Mouse (Mus musculus) lung, embryonic 15.5 days (tissue): ENCODE data around the gene Agpat1. TPM values are rescaled to one million over a fixed set of nuclear protein-coding genes. Genes with fewer than 3 reads are reported as not detected.

ENCODE experiments used
- ATAC-seq: fragments of 200-750 bp; cut with Nextera tagmentation; 2 replicates; pipeline ENCODE4 v1.8.0; 2017; ENCODE audit warnings: moderate number of reproducible peaks, borderline replicate concordance; ENCODE audit not compliant: low FRiP score, low TSS enrichment; ENCODE audit errors: extremely low read depth
- H3K27ac ChIP-seq: fragments of 300-500 bp; sonication (generic); 2 replicates; pipeline ENCODE4 v1.5.1; 2015; ENCODE audit warnings: moderate library complexity, mild to moderate bottlenecking, inconsistent platforms
- H3K27me3 ChIP-seq: fragments of 300-500 bp; sonication (generic); 2 replicates; pipeline ENCODE4 v1.6.1; 2015; ENCODE audit warnings: inconsistent platforms
- H3K36me3 ChIP-seq: fragments of 300-500 bp; sonication (generic); 2 replicates; pipeline ENCODE4 v1.6.1; 2015; ENCODE audit warnings: inconsistent platforms
- H3K4me1 ChIP-seq: fragments of 300-500 bp; sonication (generic); 2 replicates; pipeline ENCODE4 v1.6.1; 2015; ENCODE audit warnings: inconsistent platforms
- H3K4me2 ChIP-seq: fragments of 300-500 bp; sonication (generic); 2 replicates; pipeline ENCODE4 v1.6.1; 2015; ENCODE audit warnings: inconsistent platforms, mild to moderate bottlenecking, moderate library complexity
- H3K4me3 ChIP-seq: fragments of 300-500 bp; sonication (generic); 2 replicates; pipeline ENCODE4 v1.5.1; 2015; ENCODE audit warnings: mild to moderate bottlenecking, inconsistent platforms
- H3K9ac ChIP-seq: fragments of 300-500 bp; sonication (generic); 2 replicates; pipeline ENCODE4 v1.6.1; 2015; ENCODE audit warnings: inconsistent platforms
- H3K9me3 ChIP-seq: fragments of 300-500 bp; sonication (generic); 2 replicates; pipeline ENCODE4 v1.6.1; 2016; ENCODE audit warnings: inconsistent platforms
- WGBS: fragments of 180-500 bp; shearing (Covaris S2); methylation state at CpG from one replicate; pipeline ENCODE4 v1.1.7; 2015; 5-methylcytosine and 5-hydroxymethylcytosine counted together
- polyA plus RNA-seq: library from polyadenylated mRNA; unstranded; fragments of >200 nt; fragmentation: Nextera tagmentation; extraction: Ambion mirVana; gene quantifications from 2 replicates; pipeline ENCODE4 v1.2.1, GENCODE M21; 2015

Agpat1 gene
- polyA plus RNA-seq, 1 experiment from 2014 or later = 51.9 TPM

DNA sequence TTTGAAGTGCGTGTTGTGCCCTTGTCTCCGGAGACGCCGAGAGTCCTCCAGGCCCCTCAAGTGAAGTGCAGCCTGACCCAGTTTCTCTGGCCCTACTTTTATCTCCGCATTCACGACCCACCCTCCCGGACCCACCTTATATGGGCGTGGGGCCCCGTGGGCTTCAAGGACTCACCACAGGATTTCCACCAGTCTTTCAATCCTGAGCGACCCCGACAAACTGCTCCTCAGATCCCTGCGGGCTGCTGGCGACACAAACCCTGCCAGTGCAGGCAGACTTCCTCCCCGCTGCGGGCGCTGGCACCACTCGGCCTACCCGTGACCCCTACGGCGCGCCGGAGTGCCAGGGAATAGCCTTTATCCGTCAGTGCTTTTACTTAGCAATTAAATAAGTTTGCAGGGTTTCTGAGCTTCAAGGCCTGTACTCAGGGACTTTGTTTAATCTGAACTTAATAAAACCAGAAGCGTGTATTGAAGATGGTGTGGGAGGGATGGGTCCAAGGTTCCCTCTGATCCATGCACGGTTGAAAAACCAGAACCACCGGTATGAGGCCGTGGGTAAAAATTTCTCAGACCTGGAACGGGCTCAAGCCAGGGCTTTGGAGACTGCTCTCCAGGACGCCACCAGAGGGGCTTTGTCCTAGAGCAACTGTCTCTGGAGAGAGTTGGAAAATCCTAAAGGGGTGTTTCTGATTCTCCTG is 24.0 kb downstream of the Agpat1 start, which contains the start of gene Ppt2:
Gene Ppt2, minus strand, starts transcription at position 568 of the 701 bp plus-strand sequence.
- H3K4me2 ChIP-seq = peak within 1 kb of the TSS; percentile 82
- H3K4me1 ChIP-seq = peaks cover 49% of the 10 kb centered on the region
- H3K4me3 ChIP-seq = peak within 1 kb of the TSS; percentile 69
- no peaks in the 10 kb centered on the region for H3K9me3 ChIP-seq
- peaks cover 45% of the 10 kb centered on the region for H3K27me3 ChIP-seq
- peaks cover 1% of the 10 kb centered on the region; the same call in 1 of the 2 replicates for H3K36me3 ChIP-seq
- H3K27ac ChIP-seq = peak within 1 kb of the TSS; percentile 90
- ATAC-seq = no peak; the same call in 1 of the 2 replicates
- H3K9ac ChIP-seq = peak within 1 kb of the TSS; percentile 52
- 3% methylated on average over 29 of the region's 29 CpGs for WGBS

DNA sequence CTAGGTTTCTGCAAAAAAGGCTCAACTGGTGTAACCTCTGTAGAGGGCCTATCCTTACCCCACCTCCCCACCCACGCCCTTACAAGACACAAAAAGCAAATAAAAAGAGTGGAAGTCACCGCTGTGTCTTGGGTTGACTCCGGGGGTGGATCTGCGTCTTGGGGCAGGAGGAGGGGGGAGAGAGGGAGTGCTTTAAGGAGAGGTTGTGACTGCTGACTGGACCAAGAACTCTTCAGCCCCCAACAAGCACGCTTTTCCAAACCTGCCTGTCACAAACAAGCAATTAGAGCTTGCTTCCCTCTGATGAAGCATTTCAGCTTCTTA is 24.5 kb downstream of the Agpat1 start:
- peaks cover 49% of the 10 kb centered on the region for H3K4me1 ChIP-seq
- WGBS = 25% methylated on average over 5 of the region's 5 CpGs
- H3K4me2 ChIP-seq = peak overlapping the region; percentile 82
- H3K4me3 ChIP-seq = peak overlapping the region; percentile 69; the same call in 1 of the 2 replicates
- no peak overlapping the region for H3K9ac ChIP-seq
- ATAC-seq = no peak
- H3K27ac ChIP-seq = no peak overlapping the region
- H3K27me3 ChIP-seq = peaks cover 50% of the 10 kb centered on the region
- H3K9me3 ChIP-seq = no peaks in the 10 kb centered on the region
- H3K36me3 ChIP-seq = no peaks in the 10 kb centered on the region

- H3K27me3 ChIP-seq = peaks cover 57% of the 10 kb centered on the region
- no peak for ATAC-seq
- no peak within 1 kb of the TSS for H3K9ac ChIP-seq
- no peaks in the 10 kb centered on the region for H3K9me3 ChIP-seq
- H3K36me3 ChIP-seq = no peaks in the 10 kb centered on the region
- no peak within 1 kb of the TSS for H3K27ac ChIP-seq
- H3K4me3 ChIP-seq = peak within 1 kb of the TSS; percentile 69
- peak within 1 kb of the TSS; percentile 82 for H3K4me2 ChIP-seq
- 0% methylated on average over 16 of the region's 16 CpGs for WGBS
- peaks cover 49% of the 10 kb centered on the region for H3K4me1 ChIP-seq
These were observed 25.2 kb downstream of the Agpat1 start, which contains the start of gene Prrt1 for GRCm38 (mm10) chr17:34629221-34629751. Prrt1 (plus strand) TSS chr17:34629533.

DNA sequence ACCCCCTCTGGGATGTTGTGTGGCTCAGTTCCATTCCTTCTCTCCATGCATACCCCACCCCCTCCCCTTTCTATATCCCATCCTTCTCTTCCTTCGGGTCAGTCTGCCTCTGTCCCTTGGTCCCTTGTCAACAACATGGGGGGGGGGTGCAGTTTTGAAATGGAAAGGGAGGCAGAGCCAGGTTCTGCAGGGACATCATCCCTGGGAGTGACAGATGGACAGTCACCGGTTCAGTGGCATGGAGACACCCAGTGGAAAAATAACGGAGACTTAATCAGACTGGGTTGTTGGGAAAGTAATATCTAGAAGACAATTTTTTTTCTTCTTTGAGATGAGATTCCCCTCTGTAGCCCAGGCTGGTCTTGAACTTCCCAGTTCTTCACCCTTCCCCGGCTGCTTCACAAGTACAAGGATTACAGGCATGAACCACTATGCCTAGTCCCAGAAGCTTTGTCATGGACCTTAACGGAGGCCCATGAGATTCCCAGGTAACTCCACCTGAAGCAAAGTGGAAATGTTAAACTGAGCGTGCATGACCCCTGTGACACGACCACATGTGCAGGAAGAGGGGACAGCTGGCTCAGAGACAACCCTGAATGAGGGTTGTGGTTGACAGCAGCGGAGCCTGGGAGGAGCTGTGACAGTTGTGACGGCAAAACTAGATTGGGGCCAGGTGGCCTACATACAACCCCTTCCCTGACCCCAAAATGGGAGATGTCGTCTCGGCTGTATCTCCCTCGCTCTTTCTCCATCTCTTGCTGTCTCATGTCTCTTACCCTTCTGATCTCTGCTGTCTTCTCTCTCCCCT is 25.9 kb downstream of the Agpat1 start:
- H3K27ac ChIP-seq = no peak overlapping the region
- ATAC-seq = no peak
- H3K36me3 ChIP-seq = no peaks in the 10 kb centered on the region
- H3K4me1 ChIP-seq = peaks cover 49% of the 10 kb centered on the region
- H3K4me3 ChIP-seq = 0 out of 2 replicates have a peak overlapping the region, but pooled peaks have one; percentile 15
- 18% methylated on average over 12 of the region's 12 CpGs for WGBS
- peak overlapping the region; percentile 82 for H3K4me2 ChIP-seq
- peaks cover 60% of the 10 kb centered on the region for H3K27me3 ChIP-seq
- no peaks in the 10 kb centered on the region for H3K9me3 ChIP-seq
- H3K9ac ChIP-seq = no peak overlapping the region

DNA sequence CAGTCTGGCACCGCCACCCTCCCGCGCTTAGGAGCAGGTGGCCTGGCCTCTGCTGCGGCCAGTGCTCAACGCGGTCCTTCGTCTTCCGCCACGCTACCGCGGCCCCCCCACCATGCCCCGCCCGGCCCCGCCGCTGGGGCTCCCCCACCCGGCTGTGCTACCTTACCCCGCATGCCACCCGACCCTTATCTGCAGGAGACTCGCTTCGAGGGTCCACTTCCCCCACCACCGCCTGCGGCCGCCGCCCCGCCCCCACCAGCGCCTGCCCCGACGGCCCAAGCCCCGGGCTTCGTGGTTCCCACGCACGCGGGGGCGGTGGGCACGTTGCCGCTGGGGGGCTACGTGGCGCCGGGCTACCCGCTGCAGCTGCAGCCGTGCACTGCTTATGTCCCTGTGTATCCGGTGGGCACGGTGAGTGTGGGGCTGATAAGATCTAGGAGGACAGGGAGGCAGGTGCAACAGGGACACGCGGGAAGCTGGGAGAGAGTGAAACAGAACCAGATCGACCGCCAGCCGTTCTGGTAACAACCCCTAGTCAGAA is 26.8 kb downstream of the Agpat1 start:
- WGBS = 3% methylated on average over 47 of the region's 48 CpGs
- H3K4me3 ChIP-seq = peak overlapping the region; percentile 15; the same call in 1 of the 2 replicates
- peaks cover 69% of the 10 kb centered on the region for H3K27me3 ChIP-seq
- H3K27ac ChIP-seq = no peak overlapping the region
- no peaks in the 10 kb centered on the region for H3K9me3 ChIP-seq
- peak overlapping the region; percentile 45 for H3K4me2 ChIP-seq
- no peak for ATAC-seq
- peaks cover 49% of the 10 kb centered on the region for H3K4me1 ChIP-seq
- no peaks in the 10 kb centered on the region for H3K36me3 ChIP-seq
- H3K9ac ChIP-seq = no peak overlapping the region

GRCm38 (mm10) chr17:34631647-34632046 is 27.6 kb downstream of the Agpat1 start:
- peaks cover 42% of the 10 kb centered on the region for H3K4me1 ChIP-seq
- H3K27me3 ChIP-seq = peaks cover 76% of the 10 kb centered on the region
- no peak overlapping the region for H3K27ac ChIP-seq
- H3K9me3 ChIP-seq = no peaks in the 10 kb centered on the region
- peak overlapping the region; percentile 18; the same call in 1 of the 2 replicates for H3K9ac ChIP-seq
- 3% methylated on average over 12 of the region's 12 CpGs for WGBS
- H3K36me3 ChIP-seq = no peaks in the 10 kb centered on the region
- H3K4me3 ChIP-seq = peak overlapping the region; percentile 36
- ATAC-seq = no peak
- H3K4me2 ChIP-seq = peak overlapping the region; percentile 64

DNA sequence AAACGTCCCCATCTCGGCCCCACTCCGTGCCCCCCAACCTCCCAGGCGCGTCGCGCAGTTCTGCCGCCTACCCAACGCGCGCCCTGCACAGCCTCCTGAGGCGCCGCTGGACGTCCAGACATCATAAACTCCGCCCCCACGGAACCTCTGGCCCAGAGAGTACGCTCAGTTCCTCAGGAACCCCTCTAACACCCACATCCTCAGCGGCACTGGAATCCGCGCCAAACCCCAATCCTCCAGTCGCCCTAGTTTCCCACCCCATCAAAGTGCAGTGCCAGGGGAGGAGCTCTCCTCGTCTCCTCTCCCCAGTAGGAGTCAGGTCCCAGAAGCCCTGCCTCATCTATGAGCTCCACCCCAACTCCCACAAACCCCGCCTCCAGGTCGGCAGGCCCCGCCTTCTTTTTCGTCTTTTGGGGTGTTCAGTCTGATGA is 28.2 kb downstream of the Agpat1 start:
- ATAC-seq = peak; percentile 61
- Histone ChIP-seq H3K27me3 (peaks cover 82% of the 10 kb centered on the region), H3K4me1 (peaks cover 42% of the 10 kb centered on the region), H3K4me2 (peak overlapping the region; percentile 64), H3K27ac (no peak overlapping the region), H3K4me3 (peak overlapping the region; percentile 36), H3K9ac (peak overlapping the region; percentile 18; the same call in 1 of the 2 replicates), H3K9me3 (no peaks in the 10 kb centered on the region), H3K36me3 (no peaks in the 10 kb centered on the region)
- WGBS = under 1% methylated on average over 26 of the region's 26 CpGs

DNA sequence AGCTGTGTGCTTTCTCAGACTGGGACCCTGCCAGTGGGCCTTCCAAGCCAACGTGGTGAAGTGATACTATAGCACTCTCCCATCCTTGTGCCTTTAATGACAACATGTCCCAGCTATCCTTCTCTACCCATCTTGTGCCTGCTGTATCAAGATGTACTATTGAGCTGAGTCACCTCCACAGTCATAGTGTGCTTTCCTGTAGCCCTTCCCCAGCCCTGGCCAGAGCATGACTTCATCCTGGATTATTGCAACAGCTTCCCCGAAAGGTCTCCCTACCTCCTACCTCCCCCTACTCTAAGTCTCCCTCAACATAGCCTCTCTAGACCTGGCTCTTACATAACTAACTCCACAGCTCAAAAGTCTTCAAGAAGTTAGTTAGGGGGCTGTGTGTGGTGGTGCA is 31.6 kb downstream of the Agpat1 start:
- Histone ChIP-seq H3K27me3 (peaks cover 71% of the 10 kb centered on the region), H3K9me3 (no peaks in the 10 kb centered on the region), H3K4me3 (no peak overlapping the region), H3K4me2 (no peak overlapping the region), H3K9ac (no peak overlapping the region), H3K36me3 (no peaks in the 10 kb centered on the region), H3K4me1 (peaks cover 22% of the 10 kb centered on the region), H3K27ac (no peak overlapping the region)
- 64% methylated on average over 2 of the region's 2 CpGs for WGBS
- ATAC-seq = no peak

- H3K27ac ChIP-seq = no peak overlapping the region
- no peak overlapping the region for H3K9ac ChIP-seq
- no peak for ATAC-seq
- no peak overlapping the region for H3K4me3 ChIP-seq
- no peaks in the 10 kb centered on the region for H3K9me3 ChIP-seq
- H3K36me3 ChIP-seq = no peaks in the 10 kb centered on the region
- peaks cover 53% of the 10 kb centered on the region for H3K27me3 ChIP-seq
- H3K4me2 ChIP-seq = no peak overlapping the region
- peaks cover 11% of the 10 kb centered on the region for H3K4me1 ChIP-seq
- WGBS = 56% methylated on average over 3 of the region's 3 CpGs
These were observed 33.4 kb downstream of the Agpat1 start for GRCm38 (mm10) chr17:34637459-34637858.

GRCm38 (mm10) chr17:34639461-34640255 is 35.6 kb downstream of the Agpat1 start:
- Histone ChIP-seq H3K4me3 (no peak overlapping the region), H3K27ac (no peak overlapping the region)
- no peak for ATAC-seq

More at GRCm38 (mm10) chr17:34639461-34640255, 35.6 kb downstream of the Agpat1 start:
- H3K9ac ChIP-seq = no peak overlapping the region
- 82% methylated on average over 7 of the region's 7 CpGs for WGBS
- no peaks in the 10 kb centered on the region for H3K36me3 ChIP-seq
- H3K27me3 ChIP-seq = peaks cover 31% of the 10 kb centered on the region
- H3K4me1 ChIP-seq = peaks cover 8% of the 10 kb centered on the region; the same call in 1 of the 2 replicates
- no peak overlapping the region for H3K4me2 ChIP-seq
- H3K9me3 ChIP-seq = no peaks in the 10 kb centered on the region
